Mouse (Mus musculus) heart, postnatal 0 days (tissue): ENCODE measurements around the gene Slc25a38.

Experiments
- CTCF ChIP-seq: IDR thresholded peaks from 2 replicates; pipeline ENCODE4 v1.5.1; 2016; ENCODE audit warnings: antibody characterized with exemption, control low read depth, low read depth
- EP300 ChIP-seq: IDR thresholded peaks from 2 replicates; pipeline ENCODE4 v1.6.1; 2016; ENCODE audit warnings: antibody characterized with exemption, low read depth

DNA sequence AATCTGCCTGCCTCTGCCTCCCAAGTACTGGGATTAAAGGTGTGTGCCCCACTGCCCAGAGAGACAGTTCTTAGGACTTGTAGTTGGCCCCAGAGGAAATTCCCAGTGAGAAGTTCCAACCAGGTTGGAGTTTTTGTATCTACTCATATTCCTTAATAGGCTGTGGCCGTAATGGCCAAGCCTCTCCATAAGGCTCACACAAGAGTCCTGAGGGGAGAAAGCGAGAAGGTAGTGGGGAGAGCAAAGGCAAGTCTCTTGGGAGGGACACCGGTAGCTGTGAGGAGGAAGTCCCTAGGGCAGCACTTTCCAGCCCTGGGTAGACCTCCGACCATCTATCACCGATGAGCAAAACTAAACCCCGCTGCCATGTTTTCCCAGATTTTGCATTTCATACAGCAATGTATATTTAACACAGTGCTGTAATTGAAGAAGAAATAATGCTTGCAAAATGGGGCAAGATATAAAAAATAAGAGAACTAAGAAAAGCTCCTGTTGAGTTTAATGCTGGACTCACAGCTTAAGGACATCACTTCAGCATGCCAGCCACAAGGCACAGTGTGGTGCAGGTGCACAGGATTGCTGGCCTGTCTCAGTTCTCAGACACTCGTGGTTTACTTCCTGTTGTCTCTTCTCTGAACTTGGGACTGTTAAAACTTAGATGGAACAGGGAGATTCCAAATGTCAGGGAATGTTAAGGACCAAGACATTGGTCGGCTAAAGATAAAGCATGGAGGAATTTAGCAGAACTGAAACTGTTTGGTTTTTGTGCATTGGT lies 23.0 kb downstream of the Slc25a38 start:
- TF ChIP-seq CTCF: no peak
- no peak for TF ChIP-seq EP300
